Mouse (Mus musculus) liver, embryonic 14.5 days (tissue): ENCODE measurements at regions not wholly inside any gene's neighbourhood (a gene's known extent, or its start where the extent isn't known, plus 50 kb on each side); places are given as distances from the start of the nearest gene placed in this dataset.

ENCODE experiments used
- CTCF ChIP-seq: IDR thresholded peaks from 2 replicates; pipeline ENCODE4 v1.5.1; 2016; ENCODE audit warnings: antibody characterized with exemption, low read depth, control low read depth
- EP300 ChIP-seq: IDR thresholded peaks from 2 replicates; pipeline ENCODE4 v1.6.1; 2016; ENCODE audit warnings: antibody characterized with exemption, low read depth

DNA sequence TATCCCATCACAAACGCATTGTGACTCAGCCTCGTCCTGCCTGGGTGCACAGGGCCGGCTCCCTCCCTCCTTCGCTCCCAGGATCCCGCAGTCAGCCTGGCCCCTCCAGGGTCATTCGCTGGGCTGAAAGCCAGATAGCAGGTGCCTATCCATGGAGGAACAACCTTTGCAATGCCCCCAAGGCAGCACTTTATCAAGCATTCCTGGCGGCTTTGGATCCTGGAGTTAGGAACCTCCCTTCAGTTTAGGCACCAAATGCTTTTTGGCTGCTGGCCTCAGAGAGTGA is 143.9 kb upstream of the Gli2 start:
- TF ChIP-seq CTCF (no peak), EP300 (no peak)
